Mouse (Mus musculus) retina, adult 2 months (tissue): ENCODE measurements around the gene Gbf1.

Source experiments
- DNase-seq: peaks from one replicate; pipeline ENCODE4 v3.0.0-alpha.2; 2012; ENCODE audit warnings: low read depth, low spot score

The Gbf1 gene

DNA sequence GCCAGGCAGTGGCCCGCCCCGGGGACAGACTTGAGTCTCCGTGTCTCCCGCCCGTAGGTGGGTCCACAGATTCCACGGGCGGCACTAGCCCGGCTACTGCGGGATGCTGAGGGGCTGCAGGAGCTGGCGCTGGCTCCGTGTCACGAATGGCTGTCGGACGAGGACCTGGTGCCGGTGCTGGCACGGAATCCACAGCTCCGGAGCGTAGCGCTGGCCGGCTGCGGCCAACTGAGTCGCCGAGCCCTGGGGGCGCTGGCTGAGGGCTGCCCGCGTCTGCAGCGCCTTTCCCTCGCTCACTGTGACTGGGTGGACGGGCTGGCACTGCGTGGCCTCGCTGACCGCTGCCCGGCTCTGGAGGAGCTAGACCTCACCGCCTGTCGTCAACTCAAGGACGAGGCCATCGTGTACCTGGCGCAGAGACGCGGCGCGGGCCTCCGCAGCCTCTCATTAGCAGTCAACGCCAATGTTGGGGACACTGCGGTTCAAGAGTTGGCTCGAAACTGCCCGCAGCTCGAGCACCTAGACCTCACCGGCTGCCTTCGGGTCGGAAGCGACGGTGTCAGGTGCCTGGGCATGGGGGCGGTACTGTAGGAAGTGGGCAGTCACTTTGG lies 176.8 kb downstream of the Gbf1 start:
- DNase-seq, result no peak

DNA sequence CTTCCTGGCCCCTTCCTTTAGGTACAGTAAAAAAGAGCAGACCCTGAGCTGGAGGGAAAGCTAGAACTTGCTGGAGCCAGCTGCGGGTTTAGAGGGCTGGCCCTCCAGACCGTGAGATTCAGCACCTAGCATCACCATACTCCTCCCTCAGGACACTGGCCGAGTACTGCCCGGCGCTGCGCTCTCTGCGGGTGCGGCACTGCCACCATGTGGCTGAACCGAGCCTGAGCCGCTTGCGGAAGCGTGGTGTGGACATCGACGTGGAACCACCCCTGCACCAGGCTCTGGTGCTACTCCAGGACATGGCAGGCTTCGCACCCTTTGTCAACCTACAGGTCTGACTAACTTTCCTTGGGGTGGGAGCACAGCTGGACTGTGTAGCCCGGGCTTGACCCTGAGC lies 177.6 kb downstream of the Gbf1 start:
- DNase-seq, result no peak

DNA sequence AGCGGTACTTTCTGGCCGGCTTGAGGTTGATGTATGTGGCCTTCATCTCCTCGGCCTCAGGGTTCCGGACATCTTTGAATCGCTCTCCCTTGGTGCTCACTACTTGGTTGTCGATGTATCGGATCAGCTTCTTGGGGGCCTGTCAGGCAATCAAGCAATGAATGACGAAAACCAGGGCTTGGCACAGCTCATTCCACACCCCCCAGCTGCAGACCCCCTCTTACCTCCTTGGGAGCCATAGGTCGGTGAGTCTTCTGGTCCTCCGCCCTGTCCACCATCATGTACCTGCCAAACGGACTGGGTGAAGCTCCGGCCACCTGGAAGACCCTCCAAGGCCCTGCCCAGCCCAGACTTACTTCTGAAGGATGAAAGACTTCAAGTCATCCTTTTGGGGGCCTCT lies 178.4 kb downstream of the Gbf1 start:
- no peak for DNase-seq

GRCm38 (mm10) chr19:46331326-46331725 lies 179.0 kb downstream of the Gbf1 start:
- DNase-seq, result no peak

- DNase-seq, result no peak
Observed at GRCm38 (mm10) chr19:46331936-46332335, 179.6 kb downstream of the Gbf1 start.

- DNase-seq, result no peak
Observed at GRCm38 (mm10) chr19:46332721-46333339, 180.5 kb downstream of the Gbf1 start.

- no peak for DNase-seq
Observed at GRCm38 (mm10) chr19:46333906-46334305, 181.6 kb downstream of the Gbf1 start.
